Mouse (Mus musculus) gonadal fat pad, adult 2 months (tissue): ENCODE results near the gene Nuf2. TPM values are rescaled to one million over a fixed set of nuclear protein-coding genes. Genes with fewer than 3 reads are reported as not detected.

Experiments
- DNase-seq: peaks from one replicate; pipeline ENCODE4 v3.0.0-alpha.2; 2012; ENCODE audit warnings: low read depth
- polyA plus RNA-seq: library from polyadenylated mRNA; depleted of rRNA; stranded (reverse); fragments of >200 nt; gene quantifications from 2 replicates; pipeline ENCODE4 v1.2.3, GENCODE M21; 2012; rRNA removed

Gene Nuf2
- polyA plus RNA-seq, 1 experiment = 0.30 TPM

- DNase-seq = no peak
Observed at GRCm38 (mm10) chr1:169467791-169468190, 63.5 kb downstream of the Nuf2 start.

- no peak for DNase-seq
Observed at GRCm38 (mm10) chr1:169462386-169463115, 68.7 kb downstream of the Nuf2 start.

GRCm38 (mm10) chr1:169459071-169459782 is 72.0 kb downstream of the Nuf2 start:
- no peak for DNase-seq

Other genes with a start within 250 kb of the Nuf2 start
- 36.9 and 45.8 TPM in 2 replicates for gene Rgs5, start 124.0 kb upstream of the Nuf2 start, polyA plus RNA-seq
- gene Rgs4, start 216.2 kb upstream of the Nuf2 start, polyA plus RNA-seq = 4.8 and 5.6 TPM in 2 replicates